Mouse (Mus musculus): Measurements from ENCODE around the gene Cyp27b1. TPM values are rescaled to one million over a fixed set of nuclear protein-coding genes. Genes with fewer than 3 reads are reported as not detected.

The Cyp27b1 gene
- polyA plus RNA-seq (2015; fragmentation: Nextera tagmentation; extraction: Ambion mirVana), result not detected in 2 replicates

DNA sequence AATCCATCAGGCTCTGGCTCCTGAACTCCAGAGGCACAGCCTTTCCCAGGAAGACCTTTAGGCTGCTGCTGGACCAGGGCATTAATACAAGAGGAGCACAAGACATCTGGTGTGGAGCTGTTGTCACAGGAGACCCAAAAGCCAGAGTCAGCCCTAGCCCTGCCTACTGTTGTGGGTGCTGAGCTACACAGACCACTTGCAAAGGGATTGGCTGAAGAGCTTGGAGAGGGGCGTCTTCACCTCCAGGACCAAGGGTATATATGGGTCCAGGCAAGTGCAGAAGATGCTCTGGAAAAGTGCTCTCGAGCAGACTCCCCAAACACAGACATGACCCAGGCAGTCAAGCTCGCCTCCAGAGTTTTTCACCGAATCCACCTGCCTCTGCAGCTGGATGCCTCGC lies at the start of gene Cyp27b1:
TSS of gene Cyp27b1 (plus strand) at position 297 of the 400 bp plus-strand sequence.
- Histone ChIP-seq H3K9ac (no peak within 1 kb of the TSS), H3K27ac (no peak within 1 kb of the TSS), H3K4me1 (replicated peaks) (peaks cover 14% of the 10 kb centered on the region), H3K4me3 (replicated peaks) (peak within 1 kb of the TSS; percentile 18; the same call in 1 of the 2 replicates), H3K27me3 (peaks cover 57% of the 10 kb centered on the region), H3K9me3 (replicated peaks) (no peaks in the 10 kb centered on the region), H3K36me3 (peaks cover 23% of the 10 kb centered on the region), H3K4me2 (0 out of 2 replicates have a peak within 1 kb of the TSS, but pooled peaks have one; percentile 26)
- DNase-seq (no peak), ATAC-seq (ENCODE audit: low read depth) (no peak)
- WGBS (ENCODE audit: insufficient replicate concordance), result 34% methylated on average over 5 of the region's 5 CpGs

DNA sequence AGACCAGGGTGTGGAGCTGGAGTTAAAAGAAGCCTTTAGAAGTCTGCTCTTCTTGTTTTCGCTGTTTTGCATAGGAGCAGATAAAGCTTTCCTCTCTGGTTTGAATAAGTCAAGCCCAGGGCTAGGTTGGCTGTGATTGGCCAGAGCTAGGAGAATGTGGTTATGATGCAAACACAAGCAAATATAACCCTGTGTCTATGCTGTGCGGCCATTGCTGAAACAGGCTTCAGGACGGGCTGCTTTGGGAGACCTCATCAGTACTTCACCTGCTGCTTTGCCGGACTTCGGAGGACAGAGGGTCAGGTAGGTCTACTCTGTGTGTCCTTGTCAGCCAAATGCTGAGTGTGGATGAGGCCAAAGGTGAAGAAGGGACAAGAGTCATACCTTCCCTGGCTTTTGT lies 47.5 kb upstream of the Cyp27b1 start, which contains the start of gene Avil:
TSS of gene Avil (plus strand) at position 181 of the 400 bp plus-strand sequence.
- no peaks in the 10 kb centered on the region for H3K27me3 ChIP-seq
- H3K4me3 ChIP-seq (replicated peaks), result no peak within 1 kb of the TSS
- H3K4me2 ChIP-seq, result no peak within 1 kb of the TSS
- no peak within 1 kb of the TSS for H3K27ac ChIP-seq
- DNase-seq (no peak), ATAC-seq (ENCODE audit: low read depth) (no peak)
- peaks cover 9% of the 10 kb centered on the region for H3K4me1 ChIP-seq (replicated peaks)
- no peak within 1 kb of the TSS for H3K9ac ChIP-seq
- no peaks in the 10 kb centered on the region for H3K9me3 ChIP-seq (replicated peaks)
- 76% methylated on average over 5 of the region's 5 CpGs for WGBS (ENCODE audit: insufficient replicate concordance)
- peaks cover 27% of the 10 kb centered on the region for H3K36me3 ChIP-seq

DNA sequence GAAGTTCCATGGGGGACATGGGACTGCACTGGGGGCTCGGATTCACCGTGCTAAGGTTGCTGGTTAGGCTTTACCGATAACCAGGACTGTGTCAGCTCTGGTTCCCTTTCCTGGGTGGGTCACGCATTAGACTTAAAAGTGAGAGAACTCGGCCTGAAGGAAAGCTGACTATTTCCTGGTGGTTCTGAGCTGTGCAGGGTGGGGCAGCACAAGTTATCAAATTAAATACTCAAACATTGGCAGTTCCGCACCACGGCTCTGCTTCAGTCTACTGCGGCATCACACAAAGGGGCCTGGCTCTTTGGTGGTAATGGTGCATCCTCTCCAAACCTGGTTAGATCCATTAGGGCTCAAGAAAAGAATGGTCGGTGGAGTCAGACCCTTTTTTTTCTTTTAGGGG lies 46.8 kb upstream of the Cyp27b1 start:
- Histone ChIP-seq H3K36me3 (peaks cover 20% of the 10 kb centered on the region), H3K9ac (no peak overlapping the region), H3K4me2 (no peak overlapping the region), H3K9me3 (replicated peaks) (no peaks in the 10 kb centered on the region), H3K27me3 (no peaks in the 10 kb centered on the region), H3K4me3 (replicated peaks) (no peak overlapping the region), H3K4me1 (replicated peaks) (peaks cover 9% of the 10 kb centered on the region), H3K27ac (no peak overlapping the region)
- 69% methylated on average over 9 of the region's 9 CpGs for WGBS (ENCODE audit: insufficient replicate concordance)
- DNase-seq (no peak), ATAC-seq (ENCODE audit: low read depth) (no peak)

DNA sequence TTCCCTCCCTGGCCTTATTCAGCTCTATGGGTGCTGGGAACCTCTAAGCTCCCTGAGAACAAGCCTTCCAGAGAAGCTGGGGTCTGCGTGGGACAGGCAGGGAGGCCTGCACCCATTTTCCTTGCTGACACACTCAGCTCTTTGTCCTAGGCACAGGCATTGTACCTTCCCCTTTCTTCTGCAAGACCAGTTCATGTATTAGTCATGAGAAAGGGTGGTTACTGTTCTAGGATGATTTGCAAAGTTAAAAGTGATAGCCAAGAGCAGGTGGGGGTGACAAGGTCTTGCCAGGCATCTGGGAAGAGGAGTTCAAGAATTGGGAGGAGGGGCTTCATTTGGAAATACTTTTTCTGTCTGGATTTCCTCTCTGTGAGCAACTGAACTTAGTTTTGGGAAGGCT lies 46.0 kb upstream of the Cyp27b1 start:
- no peak overlapping the region for H3K4me3 ChIP-seq (replicated peaks)
- H3K4me2 ChIP-seq, result no peak overlapping the region
- no peaks in the 10 kb centered on the region for H3K27me3 ChIP-seq
- peaks cover 20% of the 10 kb centered on the region for H3K36me3 ChIP-seq
- no peak for DNase-seq
- no peaks in the 10 kb centered on the region for H3K9me3 ChIP-seq (replicated peaks)
- H3K27ac ChIP-seq, result no peak overlapping the region
- no peak for ATAC-seq (ENCODE audit: low read depth)
- 61% methylated on average over 1 of the region's 1 CpGs for WGBS (ENCODE audit: insufficient replicate concordance)
- no peak overlapping the region for H3K9ac ChIP-seq
- H3K4me1 ChIP-seq (replicated peaks), result peaks cover 9% of the 10 kb centered on the region

DNA sequence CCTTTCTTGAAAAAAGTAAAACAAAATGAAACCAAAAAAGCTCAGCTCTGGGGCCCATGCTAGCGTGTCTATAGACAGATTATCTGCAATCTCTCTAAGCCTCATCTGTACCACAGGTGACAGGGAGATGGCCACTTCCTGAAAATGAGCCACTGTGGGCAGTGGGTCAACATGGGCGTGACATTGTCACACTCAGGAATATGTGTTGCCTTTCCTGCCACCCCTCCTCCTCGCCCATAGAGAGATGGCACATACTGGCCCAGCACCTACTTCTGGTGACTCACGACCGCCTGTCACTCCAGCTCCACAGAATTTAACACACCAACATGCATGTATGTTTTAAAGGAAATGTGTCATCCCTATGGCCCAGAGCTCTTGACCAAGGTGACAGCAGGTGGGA lies 45.3 kb upstream of the Cyp27b1 start:
- Histone ChIP-seq H3K36me3 (peaks cover 13% of the 10 kb centered on the region), H3K4me2 (no peak overlapping the region), H3K27ac (no peak overlapping the region), H3K4me3 (replicated peaks) (no peak overlapping the region), H3K4me1 (replicated peaks) (0 out of 2 replicates have a peak, but pooled peaks cover 3% of the 10 kb centered on the region), H3K9ac (no peak overlapping the region), H3K27me3 (no peaks in the 10 kb centered on the region), H3K9me3 (replicated peaks) (no peaks in the 10 kb centered on the region)
- ATAC-seq (ENCODE audit: low read depth), result no peak
- no peak for DNase-seq
- 55% methylated on average over 5 of the region's 5 CpGs for WGBS (ENCODE audit: insufficient replicate concordance)

DNA sequence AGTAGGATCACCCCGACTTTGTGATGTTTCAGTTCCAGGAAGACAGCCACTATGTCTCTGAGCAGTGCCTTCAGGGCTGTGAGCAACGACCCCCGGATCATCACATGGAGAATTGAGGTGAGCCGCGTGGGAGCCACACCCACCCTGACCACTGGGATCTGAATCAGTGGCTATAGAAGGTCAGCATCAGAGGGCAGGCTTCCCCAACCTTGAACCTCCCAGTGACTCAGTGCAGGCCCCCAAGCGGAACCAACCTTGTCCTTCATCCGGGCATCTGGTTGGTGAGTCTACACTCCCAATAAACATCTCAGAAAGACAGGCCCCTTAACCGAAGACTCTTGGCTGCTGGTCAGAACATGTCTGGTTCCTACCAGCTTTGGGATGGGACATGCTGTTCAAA lies 44.7 kb upstream of the Cyp27b1 start:
- no peaks in the 10 kb centered on the region for H3K27me3 ChIP-seq
- ATAC-seq (ENCODE audit: low read depth) (no peak), DNase-seq (no peak)
- H3K4me3 ChIP-seq (replicated peaks), result no peak overlapping the region
- H3K4me2 ChIP-seq, result no peak overlapping the region
- H3K9me3 ChIP-seq (replicated peaks), result no peaks in the 10 kb centered on the region
- no peak overlapping the region for H3K9ac ChIP-seq
- peaks cover 8% of the 10 kb centered on the region for H3K36me3 ChIP-seq
- no peak overlapping the region for H3K27ac ChIP-seq
- H3K4me1 ChIP-seq (replicated peaks), result 0 out of 2 replicates have a peak, but pooled peaks cover 3% of the 10 kb centered on the region
- WGBS (ENCODE audit: insufficient replicate concordance), result 72% methylated on average over 8 of the region's 8 CpGs

DNA sequence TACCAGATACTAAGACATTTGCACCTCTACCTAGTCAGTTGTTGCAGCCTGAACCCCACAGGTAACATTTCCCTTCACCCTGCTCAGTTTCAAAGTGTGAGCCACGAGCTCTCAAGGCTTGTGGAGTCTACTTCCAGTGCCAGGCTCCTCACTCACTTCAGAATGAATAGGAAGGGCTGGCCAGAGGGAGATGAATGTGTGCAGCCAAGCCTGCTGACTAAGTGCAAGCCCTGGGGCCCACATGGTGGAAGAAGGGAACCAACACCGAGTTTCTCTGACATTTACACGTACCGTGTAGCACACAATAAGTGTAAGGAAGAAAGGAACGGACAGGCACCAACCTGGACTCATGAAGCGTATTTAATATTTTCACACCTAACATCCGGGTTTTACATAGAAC lies 44.2 kb upstream of the Cyp27b1 start:
- Histone ChIP-seq H3K4me3 (replicated peaks) (no peak overlapping the region), H3K9ac (no peak overlapping the region), H3K4me2 (no peak overlapping the region), H3K9me3 (replicated peaks) (no peaks in the 10 kb centered on the region), H3K27ac (no peak overlapping the region), H3K4me1 (replicated peaks) (0 out of 2 replicates have a peak, but pooled peaks cover 3% of the 10 kb centered on the region), H3K27me3 (no peaks in the 10 kb centered on the region), H3K36me3 (peaks cover 4% of the 10 kb centered on the region; the same call in 1 of the 2 replicates)
- WGBS (ENCODE audit: insufficient replicate concordance), result 62% methylated on average over 7 of the region's 7 CpGs
- DNase-seq, result no peak
- ATAC-seq (ENCODE audit: low read depth), result no peak

DNA sequence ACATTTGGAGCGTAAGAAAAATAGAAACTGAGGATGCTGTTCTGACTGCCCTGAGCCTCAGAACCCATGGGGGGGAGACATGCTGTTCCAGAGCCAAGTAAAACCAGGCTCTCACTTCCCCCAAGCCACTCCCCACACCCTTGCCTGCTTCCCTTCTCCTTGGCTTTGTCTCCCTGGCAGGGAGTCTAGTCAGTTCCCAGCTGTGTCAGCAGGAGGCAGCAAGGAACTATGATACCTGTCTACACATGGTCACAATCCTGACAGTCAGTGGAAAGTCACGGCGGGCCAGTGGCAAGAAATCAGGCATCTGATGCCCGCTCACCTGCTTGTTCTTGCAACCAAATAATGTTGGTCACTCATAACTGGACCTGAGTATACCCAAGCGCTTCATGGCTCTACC lies 31.6 kb upstream of the Cyp27b1 start:
- WGBS (ENCODE audit: insufficient replicate concordance), result 49% methylated on average over 5 of the region's 5 CpGs
- Histone ChIP-seq H3K4me2 (no peak overlapping the region), H3K9me3 (replicated peaks) (no peaks in the 10 kb centered on the region), H3K27me3 (peaks cover 3% of the 10 kb centered on the region; the same call in 1 of the 2 replicates), H3K4me1 (replicated peaks) (0 out of 2 replicates have a peak, but pooled peaks cover 4% of the 10 kb centered on the region), H3K4me3 (replicated peaks) (no peak overlapping the region), H3K9ac (no peak overlapping the region), H3K36me3 (no peaks in the 10 kb centered on the region), H3K27ac (no peak overlapping the region)
- DNase-seq, result no peak
- no peak for ATAC-seq (ENCODE audit: low read depth)

DNA sequence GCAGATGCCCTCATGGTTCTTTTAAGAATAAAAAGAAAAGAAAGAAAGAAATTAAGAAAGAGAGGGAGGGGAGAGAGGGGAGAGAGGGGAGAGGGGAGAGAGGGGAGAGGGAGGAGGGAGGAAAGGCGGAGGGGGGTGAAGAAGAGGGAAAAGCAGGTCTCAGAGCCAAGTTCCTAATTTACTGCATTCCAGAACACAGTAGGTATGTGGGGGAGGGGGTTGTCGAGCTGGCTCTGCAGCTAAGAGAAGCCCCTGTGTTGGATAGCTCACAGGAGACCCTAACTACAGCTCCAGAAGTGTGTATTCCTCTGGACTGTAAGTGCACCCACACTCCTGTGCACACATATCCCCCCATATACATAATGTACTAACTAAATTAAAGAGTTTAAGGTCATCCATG lies 31.0 kb upstream of the Cyp27b1 start:
- WGBS (ENCODE audit: insufficient replicate concordance), result 17% methylated on average over 2 of the region's 2 CpGs
- Histone ChIP-seq H3K27ac (no peak overlapping the region), H3K27me3 (peaks cover 3% of the 10 kb centered on the region; the same call in 1 of the 2 replicates), H3K4me3 (replicated peaks) (no peak overlapping the region), H3K36me3 (peaks cover 4% of the 10 kb centered on the region; the same call in 1 of the 2 replicates), H3K4me1 (replicated peaks) (0 out of 2 replicates have a peak, but pooled peaks cover 4% of the 10 kb centered on the region), H3K4me2 (no peak overlapping the region), H3K9ac (no peak overlapping the region), H3K9me3 (replicated peaks) (no peaks in the 10 kb centered on the region)
- DNase-seq (no peak), ATAC-seq (ENCODE audit: low read depth) (no peak)

DNA sequence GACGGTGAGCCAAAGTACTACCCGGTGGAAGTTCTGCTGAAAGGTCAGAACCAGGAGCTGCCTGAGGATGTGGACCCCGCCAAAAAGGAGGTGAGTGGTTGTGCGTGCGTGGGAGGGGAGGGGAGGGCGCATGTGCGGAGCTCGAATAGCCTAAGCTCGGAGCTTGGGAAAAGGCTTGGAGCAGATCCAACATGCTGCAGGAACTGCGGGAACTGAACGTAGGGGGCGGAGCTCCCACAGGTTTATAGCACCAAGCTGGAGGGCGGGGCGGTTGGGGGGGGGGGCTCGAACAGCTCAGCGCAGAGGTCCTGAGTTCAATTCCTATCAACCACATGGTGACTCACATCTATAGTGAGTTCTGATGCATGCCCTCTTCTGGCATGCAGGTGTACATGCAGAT lies 29.6 kb upstream of the Cyp27b1 start:
- peaks cover 3% of the 10 kb centered on the region; the same call in 1 of the 2 replicates for H3K27me3 ChIP-seq
- 0 out of 2 replicates have a peak, but pooled peaks cover under 1% of the 10 kb centered on the region for H3K4me1 ChIP-seq (replicated peaks)
- H3K36me3 ChIP-seq, result peaks cover 16% of the 10 kb centered on the region
- DNase-seq (no peak), ATAC-seq (ENCODE audit: low read depth) (no peak)
- no peak overlapping the region for H3K4me2 ChIP-seq
- no peak overlapping the region for H3K9ac ChIP-seq
- H3K27ac ChIP-seq, result no peak overlapping the region
- WGBS (ENCODE audit: insufficient replicate concordance), result 69% methylated on average over 16 of the region's 16 CpGs
- no peak overlapping the region for H3K4me3 ChIP-seq (replicated peaks)
- no peaks in the 10 kb centered on the region for H3K9me3 ChIP-seq (replicated peaks)

DNA sequence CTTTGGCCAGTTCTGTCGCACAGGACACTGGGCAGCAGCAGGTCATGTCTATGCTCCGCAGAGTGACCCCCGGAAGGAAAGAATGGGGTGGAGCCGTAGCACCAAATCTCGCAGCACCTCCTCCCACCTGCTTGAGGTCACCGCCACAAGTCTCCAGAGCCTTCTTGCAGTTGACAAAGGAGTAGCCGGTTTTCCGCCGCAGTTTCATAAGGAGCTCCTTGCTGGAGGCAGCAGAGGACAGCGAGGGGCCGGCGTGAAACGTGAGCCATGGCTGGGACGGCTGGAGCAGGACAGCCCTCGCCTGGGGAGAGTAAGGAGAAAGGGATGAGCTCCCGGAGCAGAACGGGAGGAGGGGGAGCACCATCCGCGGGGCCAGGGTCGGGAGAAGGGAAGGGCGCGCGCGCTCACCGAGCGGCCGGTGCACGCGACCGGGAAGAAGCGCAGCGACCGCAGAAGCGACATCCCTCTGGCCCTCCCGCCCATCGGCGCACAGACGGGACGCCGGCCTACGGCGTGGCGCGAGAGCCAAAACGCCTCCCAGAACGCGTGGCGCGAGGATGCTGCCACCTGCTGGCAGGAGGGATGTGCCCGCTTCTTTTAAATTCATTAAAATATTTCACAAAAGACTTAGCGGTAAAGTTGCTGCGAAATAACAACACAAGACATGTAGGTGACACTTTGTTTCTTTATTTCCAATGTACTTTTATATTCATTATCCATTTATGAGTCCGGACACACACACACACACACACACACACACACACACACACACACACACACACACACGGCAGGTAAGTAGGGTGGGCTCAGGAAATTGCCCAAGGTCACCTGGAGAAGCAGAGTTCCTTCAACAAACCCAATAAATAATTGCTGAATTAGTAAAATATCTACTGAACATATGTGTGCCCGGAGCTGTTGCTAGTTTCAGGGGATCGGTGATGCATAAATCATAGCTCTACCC lies 17.4 kb upstream of the Cyp27b1 start, which contains the start of gene Tsfm:
TSS of gene Tsfm (minus strand) at position 505 of the 961 bp plus-strand sequence.
- Histone ChIP-seq H3K27me3 (no peaks in the 10 kb centered on the region), H3K4me2 (peak within 1 kb of the TSS; percentile 97), H3K4me3 (replicated peaks) (peak within 1 kb of the TSS; percentile 90), H3K9ac (peak within 1 kb of the TSS; percentile 92), H3K9me3 (replicated peaks) (no peaks in the 10 kb centered on the region), H3K36me3 (peaks cover 38% of the 10 kb centered on the region), H3K4me1 (replicated peaks) (peaks cover 13% of the 10 kb centered on the region), H3K27ac (peak within 1 kb of the TSS; percentile 50)
- DNase-seq, result peak; percentile 82
- ATAC-seq (ENCODE audit: low read depth), result peak; percentile 86
- 6% methylated on average over 55 of the region's 56 CpGs for WGBS (ENCODE audit: insufficient replicate concordance)

All from liver, embryonic 13.5 days (tissue).